Mouse (Mus musculus) left cerebral cortex, postnatal 25 days (tissue): ENCODE measurements at regions not wholly inside any gene's neighbourhood (a gene's known extent, or its start where the extent isn't known, plus 50 kb on each side); places are given as distances from the start of the nearest gene placed in this dataset.

ENCODE experiments used
- DNase-seq, 2 experiments: peaks; one replicate each; pipeline ENCODE4 v3.0.0; 2022; ENCODE audit warnings: low spot score in 2 of 2, mixed read lengths in 1 of 2
- intact Hi-C: fragments of 180-260 bp; cut with DNase I; formaldehyde crosslinking; loops from one replicate; pipeline ENCODE4 v1.15.1; 2025

- intact Hi-C loops: loop anchor here (1.0 kb wide), 1 partner anchor 318 kb away; no protein-coding TSS in a partner anchor
- DNase-seq: peak in 1 of 2 experiments; percentile 66
These were observed 64.8 kb downstream of the Dnajb9 start for GRCm38 (mm10) chr12:44145321-44145720.

- intact Hi-C loops: no loop called here
- DNase-seq: peak in 1 of 2 experiments; percentile 84
These were observed 71.1 kb downstream of the Dnajb9 start for GRCm38 (mm10) chr12:44139026-44139425.

- peak; percentile 25 to 68 for DNase-seq
- intact Hi-C loops: no loop called here
These were observed 81.3 kb downstream of the Dnajb9 start for GRCm38 (mm10) chr12:44128874-44129273.

GRCm38 (mm10) chr12:44105085-44105484 lies 105.0 kb downstream of the Dnajb9 start:
- peak; percentile 31 to 61 for DNase-seq
- intact Hi-C loops: no loop called here

- intact Hi-C loops: no loop called here
- peak in 1 of 2 experiments; percentile 51 for DNase-seq
These were observed 110.9 kb downstream of the Dnajb9 start for GRCm38 (mm10) chr12:44099188-44099587.

GRCm38 (mm10) chr12:44071766-44072165 lies 138.4 kb downstream of the Dnajb9 start:
- no peak for DNase-seq
- intact Hi-C loops: no loop called here

- intact Hi-C loops: no loop called here
- DNase-seq: no peak
These were observed 153.5 kb downstream of the Dnajb9 start for GRCm38 (mm10) chr12:44056493-44057163.

GRCm38 (mm10) chr12:44045806-44046205 lies 164.3 kb downstream of the Dnajb9 start:
- intact Hi-C loops: no loop called here
- peak in 1 of 2 experiments; percentile 48 for DNase-seq

GRCm38 (mm10) chr12:44044388-44045105 lies 165.6 kb downstream of the Dnajb9 start:
- peak; percentile 8 for DNase-seq
- intact Hi-C loops: no loop called here

- no peak for DNase-seq
- intact Hi-C loops: no loop called here
These were observed 203.3 kb downstream of the Dnajb9 start for GRCm38 (mm10) chr12:44006795-44007194.

GRCm38 (mm10) chr12:43983548-43983947 lies 226.6 kb downstream of the Dnajb9 start:
- DNase-seq: no peak
- intact Hi-C loops: no loop called here

- intact Hi-C loops: no loop called here
- no peak for DNase-seq
These were observed 246.2 kb downstream of the Dnajb9 start for GRCm38 (mm10) chr12:43963973-43964372.

- peak in 1 of 2 experiments; percentile 33 for DNase-seq
- intact Hi-C loops: no loop called here
These were observed 247.5 kb downstream of the Dnajb9 start for GRCm38 (mm10) chr12:43962551-43963120.

GRCm38 (mm10) chr12:43924228-43924627 lies 285.9 kb downstream of the Dnajb9 start:
- intact Hi-C loops: no loop called here
- no peak for DNase-seq

GRCm38 (mm10) chr12:43920396-43920795 lies 289.7 kb downstream of the Dnajb9 start:
- intact Hi-C loops: no loop called here

GRCm38 (mm10) chr12:43919114-43919513 lies 291.0 kb downstream of the Dnajb9 start:
- peak in 1 of 2 experiments; percentile 25 for DNase-seq
- intact Hi-C loops: no loop called here

More at GRCm38 (mm10) chr12:43920396-43920795, 289.7 kb downstream of the Dnajb9 start:
- no peak for DNase-seq

- no peak for DNase-seq
- intact Hi-C loops: no loop called here
These were observed 293.3 kb downstream of the Dnajb9 start for GRCm38 (mm10) chr12:43916779-43917178.

- intact Hi-C loops: loop anchor here (5.0 kb wide), 1 partner anchor 72 kb away; no protein-coding TSS in a partner anchor
- DNase-seq: peak in 1 of 2 experiments; percentile 16
These were observed 310.9 kb downstream of the Dnajb9 start for GRCm38 (mm10) chr12:43899273-43899672.

- DNase-seq: no peak
- intact Hi-C loops: no loop called here
These were observed 324.5 kb downstream of the Dnajb9 start for GRCm38 (mm10) chr12:43885596-43885995.

- intact Hi-C loops: no loop called here
- peak in 1 of 2 experiments; percentile 70 for DNase-seq
These were observed 349.6 kb downstream of the Dnajb9 start for GRCm38 (mm10) chr12:43860479-43860878.
